Mouse (Mus musculus): ENCODE results near the gene Gid8.
"Not testable (repeated sequence)": the region's sequence is repeated elsewhere in the genome, so short reads cannot be mapped to it uniquely, and the experiment has no call there.

Gene Gid8

DNA sequence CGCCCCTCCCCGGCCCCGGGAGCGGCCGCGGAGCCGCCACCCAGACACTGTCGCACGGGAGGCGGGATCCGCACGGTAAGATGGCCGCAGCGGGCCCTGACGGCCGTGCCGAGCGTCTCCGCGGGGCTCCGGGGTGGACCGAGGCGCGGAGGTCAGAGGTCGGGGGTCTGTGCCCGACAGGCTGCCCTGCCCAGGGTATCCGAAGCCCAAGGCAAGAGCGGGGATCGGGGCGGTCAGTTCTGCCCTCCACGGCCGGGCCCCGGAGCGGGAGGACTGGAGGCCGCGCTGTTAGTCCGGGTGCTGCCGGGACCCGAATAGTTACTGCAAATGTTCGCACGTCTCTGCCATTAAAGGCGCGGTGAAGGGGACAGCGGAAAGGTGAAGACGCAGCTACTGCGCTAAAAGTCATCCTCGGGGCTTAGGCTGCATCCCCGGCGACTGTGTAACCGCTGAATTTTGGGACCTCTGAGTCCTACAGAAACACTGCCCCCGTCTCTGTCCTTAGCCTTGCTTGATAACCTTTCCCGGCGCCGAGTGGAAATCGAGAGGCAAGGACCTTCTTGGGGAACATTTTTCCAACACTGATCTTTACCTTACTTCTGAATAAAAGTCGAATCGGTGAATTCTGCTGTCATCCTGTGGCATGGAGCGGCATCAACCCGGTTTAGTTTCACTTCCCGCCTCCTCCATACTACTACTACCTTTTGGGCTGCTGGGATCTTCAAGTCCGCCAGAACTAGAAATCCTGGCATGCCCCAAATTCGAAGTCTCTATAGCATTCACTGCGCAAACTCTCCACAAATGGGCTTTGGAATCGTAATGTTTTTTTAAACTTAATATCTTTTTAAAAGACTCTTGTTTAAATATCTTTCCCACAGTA is 599 bp downstream of the Gid8 start:
- no peak for DNase-seq (ENCODE audit: low read depth)

DNA sequence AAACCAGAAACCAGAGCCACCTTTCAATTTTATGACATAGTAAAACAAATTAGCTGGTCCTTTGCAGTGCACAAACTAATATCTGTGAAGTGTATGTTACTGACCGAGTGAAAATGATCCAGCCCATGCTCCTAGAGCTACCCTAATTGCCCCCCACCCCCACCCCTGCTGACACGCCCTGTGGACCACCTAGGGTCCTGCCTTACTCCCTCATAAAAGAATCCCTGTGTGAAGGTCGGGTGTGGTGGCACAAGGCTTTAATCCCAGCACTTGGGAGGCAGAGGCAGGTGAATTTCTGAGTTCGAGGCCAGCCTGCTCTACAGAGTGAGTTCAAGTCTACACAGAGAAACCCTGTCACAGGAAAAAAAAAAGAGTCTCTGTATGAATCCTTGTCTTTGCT is 1.6 kb downstream of the Gid8 start:
- DNase-seq (ENCODE audit: low read depth), result no peak

DNA sequence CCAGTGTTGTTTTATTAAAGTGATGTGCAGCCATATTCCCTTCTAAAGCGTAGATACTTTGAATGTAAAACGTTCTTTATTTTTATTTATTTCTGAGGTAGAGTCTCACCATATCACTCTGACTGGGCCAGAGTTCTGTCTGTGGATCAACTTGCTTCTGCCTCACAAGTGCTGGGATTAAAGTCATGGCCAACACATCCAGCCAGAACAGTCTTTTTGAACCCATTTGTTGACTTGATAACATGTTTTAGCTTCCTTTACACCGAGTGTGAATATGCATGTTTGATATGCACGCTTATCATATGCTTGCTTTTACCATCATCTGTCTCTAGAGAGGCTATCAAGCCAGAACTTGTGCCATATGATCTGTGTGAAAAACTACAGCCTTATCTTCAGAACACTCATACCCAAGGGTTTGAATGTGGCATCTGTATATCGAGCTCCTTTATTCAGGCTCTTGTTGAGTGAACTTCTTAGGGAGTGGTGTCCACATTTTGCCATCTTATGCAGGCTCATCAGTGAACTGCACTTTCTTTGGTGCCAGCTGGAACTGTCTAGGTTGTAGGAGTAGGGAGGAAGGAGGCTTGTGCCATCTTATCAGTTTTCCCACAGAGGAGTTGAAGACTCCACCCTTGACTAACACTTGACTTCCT is 2.2 kb downstream of the Gid8 start:
- peak; percentile 80 for DNase-seq (ENCODE audit: low read depth)

DNA sequence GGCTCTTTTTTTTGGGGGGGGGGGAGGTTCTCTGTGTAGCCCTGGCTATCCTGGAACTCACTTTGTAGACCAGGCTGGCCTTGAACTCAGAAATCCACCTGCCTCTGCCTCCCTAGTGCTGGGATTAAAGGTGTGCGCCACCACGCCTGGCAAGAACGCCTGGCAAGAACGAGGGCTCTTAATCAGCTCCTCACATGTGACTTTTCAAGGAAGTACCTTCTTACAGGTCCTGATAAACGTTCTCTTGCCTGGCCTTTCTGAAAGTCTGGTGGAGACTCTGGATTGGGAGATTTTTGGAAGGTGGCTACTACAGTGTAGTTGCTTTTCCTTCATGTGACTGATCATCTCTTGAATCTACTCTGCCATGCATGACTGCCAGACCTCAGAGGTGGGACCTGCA is 12.8 kb downstream of the Gid8 start:
- not testable (repeated sequence) for DNase-seq (ENCODE audit: low read depth)

DNA sequence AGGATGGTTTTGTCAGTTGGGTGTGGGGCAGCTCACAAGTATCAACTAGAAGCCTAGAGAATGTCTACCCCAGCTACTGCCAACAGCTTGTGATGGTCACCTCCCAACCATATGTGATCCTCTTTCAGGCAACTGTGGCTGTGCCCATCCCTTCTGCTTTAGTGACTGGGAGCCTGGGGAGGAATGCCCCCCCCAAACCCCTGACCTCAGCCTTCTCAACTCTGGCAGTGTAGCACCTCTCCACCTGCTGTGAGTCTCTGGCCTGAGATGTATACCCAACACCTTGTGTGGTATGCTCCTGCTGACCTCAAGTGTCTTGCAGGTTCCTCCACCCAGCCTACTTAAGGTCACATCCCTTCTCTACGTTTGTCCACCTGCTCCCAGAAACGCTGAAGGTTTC is 13.9 kb downstream of the Gid8 start:
- DNase-seq (ENCODE audit: low read depth), result no peak

DNA sequence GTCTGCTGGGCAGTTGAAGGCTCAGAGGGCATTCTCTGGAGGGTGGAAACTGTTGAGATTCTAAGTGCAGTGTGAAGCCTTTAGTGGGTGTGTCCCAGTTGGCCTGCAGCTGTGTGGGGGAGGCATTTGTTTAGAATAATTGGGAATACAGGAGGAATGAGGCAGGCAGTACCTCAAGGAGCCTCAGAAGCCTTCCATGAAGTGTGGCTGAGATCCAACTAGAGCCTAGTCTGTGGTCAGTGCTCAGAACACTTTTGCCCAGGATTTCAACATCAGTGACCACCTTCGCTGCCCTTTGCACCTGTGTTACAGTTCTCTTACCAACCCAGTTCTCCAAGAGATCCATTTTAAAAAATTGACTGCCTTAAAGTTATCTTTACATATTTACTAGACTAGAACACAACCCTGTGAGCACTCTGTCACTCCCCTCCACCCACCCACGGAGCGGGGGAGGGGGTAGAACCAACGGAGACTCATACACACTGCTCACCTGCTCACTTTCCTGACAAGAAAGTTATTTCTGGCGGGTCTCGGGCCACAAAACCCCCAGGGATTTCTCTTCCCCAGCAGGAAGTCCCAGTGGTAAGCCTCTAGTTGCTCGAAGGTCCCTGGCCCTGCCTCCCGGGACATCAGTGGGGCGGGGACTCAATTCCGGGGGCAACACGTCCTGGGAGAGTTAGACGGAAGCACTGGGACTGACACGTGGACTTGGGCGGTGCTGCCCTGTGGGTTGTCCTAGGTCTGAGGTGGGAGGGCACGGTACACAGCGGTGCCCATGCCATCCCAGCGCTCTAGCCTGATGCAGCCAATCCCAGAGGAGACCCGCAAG is 14.9 kb downstream of the Gid8 start, which contains the start of gene Slc17a9:
Gene Slc17a9 (plus strand): TSS at position 679 of the 829 bp plus-strand sequence.
- DNase-seq (ENCODE audit: low read depth), result no peak

DNA sequence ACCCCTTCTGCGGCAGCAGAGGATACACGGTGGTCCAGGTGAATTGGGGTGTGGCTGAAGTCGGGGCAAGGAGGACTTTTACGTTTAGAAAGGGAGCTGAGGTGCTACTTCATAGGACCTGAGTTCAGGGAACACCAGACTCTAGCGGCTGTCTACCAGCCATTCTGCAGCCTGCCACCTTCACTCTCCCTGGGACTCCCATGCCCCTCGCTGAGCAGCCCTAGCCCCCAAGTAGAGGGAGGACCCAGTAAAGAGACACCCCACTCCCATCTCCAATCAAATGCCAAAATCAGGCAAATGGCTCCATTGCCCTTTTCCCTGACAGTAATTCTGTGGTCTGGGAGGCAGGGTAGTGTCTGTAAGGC is 15.5 kb downstream of the Gid8 start:
- no peak for DNase-seq (ENCODE audit: low read depth)

DNA sequence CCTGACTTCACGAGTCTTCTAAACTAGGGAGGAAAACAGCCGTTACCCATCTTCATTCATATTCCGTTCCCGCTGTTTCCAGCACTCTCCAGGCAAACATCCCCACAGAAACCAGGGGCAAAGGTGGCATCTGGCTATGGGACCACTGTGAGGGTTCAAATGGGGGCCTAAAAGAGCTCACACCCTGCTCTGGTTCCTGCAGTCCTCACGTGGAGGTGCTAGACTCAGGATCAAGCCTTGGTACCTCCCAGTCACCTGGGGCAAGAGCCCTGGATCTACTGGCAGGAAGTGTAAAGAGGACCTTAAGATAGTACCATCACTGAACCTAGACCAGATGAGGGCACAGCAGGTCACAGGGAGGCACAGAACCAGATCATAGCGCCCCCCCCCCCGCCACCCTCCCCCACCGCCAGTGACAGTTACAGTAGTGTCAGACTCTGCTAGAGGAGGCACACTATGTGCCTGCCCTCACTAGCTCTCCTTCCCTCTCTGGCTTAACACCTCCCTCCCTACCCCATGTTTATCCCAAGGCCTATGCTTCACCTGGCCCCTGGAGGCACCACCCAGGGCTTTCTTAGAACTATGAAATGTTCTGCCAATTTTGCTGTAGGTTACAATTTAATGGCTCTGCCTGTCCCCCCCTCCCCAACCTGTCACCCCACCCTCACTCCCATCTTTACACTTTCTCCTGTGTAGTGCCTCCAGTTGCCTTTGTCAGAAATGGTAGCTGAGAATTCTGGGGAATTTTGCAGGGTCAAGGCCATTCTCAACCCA is 16.1 kb downstream of the Gid8 start:
- no peak for DNase-seq (ENCODE audit: low read depth)

DNA sequence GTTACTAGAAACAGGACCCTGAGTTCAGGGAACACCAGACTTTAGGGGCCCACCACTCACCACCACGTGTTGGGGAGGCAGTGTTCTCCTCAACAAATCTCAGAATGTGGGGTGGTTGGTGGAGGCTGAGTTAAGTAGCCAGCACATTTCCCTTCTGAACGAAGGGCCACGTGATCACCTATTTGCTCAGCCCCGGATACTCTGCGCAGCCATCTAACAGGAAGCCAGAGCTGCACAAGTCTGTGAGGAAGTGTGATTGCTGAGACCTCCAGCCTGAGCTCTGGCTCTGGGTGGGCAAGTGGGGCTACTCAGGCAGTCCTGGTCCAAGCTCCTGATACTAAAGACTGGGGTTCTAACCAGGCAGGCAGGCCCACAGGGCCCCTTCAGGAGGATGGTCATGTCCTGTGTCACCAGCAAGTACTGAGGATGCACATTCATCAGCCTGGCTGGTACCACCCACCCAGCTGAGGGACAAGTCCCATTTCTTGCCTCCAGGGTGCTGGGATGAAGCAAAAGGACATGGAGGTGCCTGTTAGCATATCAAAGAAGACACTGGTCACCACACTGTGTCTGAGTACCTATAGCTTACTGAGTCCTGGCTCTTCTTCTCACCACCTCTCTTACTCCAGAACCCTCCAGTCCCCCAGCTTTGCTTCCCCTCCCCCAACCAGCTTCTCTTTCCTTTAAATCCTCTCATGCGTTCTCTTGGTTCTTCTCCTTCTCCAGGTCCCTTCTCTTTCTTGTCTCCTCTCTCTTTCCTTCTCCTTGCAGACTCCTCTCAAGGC is 16.9 kb downstream of the Gid8 start:
- no peak for DNase-seq (ENCODE audit: low read depth)

DNA sequence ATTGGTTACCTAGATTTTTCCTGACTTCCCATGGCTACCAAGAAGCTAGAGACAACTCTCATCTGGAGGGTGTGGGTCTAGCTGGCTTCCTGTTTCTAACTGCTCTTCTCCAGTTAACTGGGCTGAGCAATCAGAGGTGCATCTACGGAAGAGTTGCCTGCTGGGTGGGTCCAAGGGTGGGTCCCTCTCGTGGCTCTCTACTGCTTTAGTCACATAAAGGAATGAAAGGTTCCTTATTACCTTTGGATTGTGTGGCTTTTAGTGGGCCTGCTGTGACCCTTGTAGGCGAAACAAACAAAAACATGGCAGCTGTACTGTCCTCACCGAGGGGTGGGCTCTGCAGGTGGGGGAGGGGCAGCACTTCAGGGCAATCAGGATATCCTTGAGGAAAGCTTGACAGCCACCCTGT is 17.7 kb downstream of the Gid8 start:
- DNase-seq (ENCODE audit: low read depth), result no peak

DNA sequence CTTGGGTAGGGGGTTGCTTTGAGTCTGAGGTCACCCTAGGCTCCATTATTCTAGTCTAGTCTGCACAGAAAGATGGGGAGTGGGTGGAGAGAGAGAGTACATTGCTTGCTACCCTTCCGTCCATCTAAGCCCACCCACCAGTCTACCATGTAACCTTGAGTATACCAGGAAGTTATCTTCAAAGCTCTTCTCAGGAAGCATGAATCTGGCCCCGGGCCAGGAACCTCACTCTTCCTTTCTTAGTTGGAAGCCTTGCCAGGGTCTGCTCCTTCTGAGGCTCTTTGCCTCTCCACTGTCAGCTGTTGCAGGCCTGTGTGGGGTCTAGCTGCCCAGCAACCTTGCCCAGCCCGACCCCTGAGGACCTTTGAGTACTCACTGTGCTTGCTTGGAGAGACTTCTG is 21.1 kb downstream of the Gid8 start:
- no peak for DNase-seq (ENCODE audit: low read depth)

DNA sequence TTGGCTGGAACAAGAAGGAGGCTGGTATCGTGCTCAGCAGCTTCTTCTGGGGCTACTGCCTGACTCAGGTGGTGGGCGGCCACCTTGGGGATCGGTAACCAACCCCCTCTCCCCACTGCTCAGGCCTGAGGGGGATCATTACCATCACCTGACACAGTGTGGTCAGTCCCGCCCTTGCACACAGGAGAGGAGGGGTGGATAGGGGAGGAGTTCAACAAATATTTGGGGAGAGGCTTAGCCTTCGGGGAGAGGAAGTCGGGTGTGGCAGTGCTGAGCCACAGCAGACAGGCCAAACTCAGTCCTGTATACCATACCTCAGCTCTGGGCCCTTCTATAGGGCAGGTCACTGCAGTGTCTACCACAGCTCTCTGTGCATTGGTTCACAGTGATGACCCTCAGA is 22.1 kb downstream of the Gid8 start:
- DNase-seq (ENCODE audit: low read depth), result no peak

DNA sequence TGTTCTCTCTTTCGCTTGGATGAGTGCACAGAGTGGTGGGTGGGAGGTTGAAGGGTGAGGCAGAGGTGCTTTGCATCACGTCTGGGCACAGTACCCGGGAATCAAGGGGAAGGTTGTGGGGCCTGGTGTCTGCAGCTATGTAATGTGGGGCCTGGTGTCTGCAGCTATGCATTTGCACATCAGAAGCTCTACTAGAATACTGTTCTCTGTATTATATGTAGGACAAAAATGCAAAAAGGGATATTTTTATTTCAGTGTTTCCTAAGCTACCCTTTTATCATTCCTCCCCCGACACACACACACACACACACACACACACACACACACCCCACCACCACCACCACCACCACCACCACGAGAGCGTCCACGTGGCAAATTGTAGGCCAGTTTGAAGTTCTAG is 25.3 kb downstream of the Gid8 start:
- DNase-seq (ENCODE audit: low read depth), result no peak

DNA sequence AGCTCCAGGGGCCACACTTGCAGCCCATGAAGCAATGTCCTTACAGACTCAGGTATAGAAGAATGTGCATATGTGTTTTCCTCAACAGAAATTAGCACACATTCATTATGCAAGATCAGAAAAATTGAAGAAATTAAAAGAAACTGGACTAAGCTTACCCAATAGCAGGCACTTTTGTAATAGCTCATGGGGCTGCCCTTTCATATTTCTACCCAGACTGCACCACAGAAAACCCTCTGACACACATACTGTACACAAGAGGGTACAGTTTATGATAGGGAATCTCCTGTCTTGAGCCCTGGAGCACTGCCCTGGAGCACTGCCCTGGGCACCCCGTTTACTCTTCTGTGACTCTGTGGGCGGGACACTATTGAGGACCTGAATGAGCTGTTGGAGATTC is 28.1 kb downstream of the Gid8 start:
- DNase-seq (ENCODE audit: low read depth), result no peak

DNA sequence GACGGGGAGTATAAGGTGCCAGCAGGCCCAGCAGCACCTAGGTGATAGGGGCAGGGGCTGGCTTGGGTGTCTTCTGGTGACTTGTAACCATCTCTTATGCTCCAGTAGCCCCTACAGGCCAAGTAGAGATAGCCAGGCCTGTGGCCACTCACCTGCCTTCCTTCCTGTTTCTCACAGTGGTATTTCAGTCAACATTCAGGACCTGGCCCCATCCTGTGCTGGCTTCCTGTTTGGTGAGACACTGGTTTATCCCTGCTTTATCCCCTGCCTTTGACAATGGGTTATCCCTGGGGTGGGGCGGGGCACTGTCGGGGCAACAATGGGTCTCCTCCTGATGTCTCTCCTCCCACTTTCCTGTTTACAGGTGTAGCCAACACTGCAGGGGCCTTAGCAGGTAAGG is 30.4 kb downstream of the Gid8 start:
- DNase-seq (ENCODE audit: low read depth), result no peak

DNA sequence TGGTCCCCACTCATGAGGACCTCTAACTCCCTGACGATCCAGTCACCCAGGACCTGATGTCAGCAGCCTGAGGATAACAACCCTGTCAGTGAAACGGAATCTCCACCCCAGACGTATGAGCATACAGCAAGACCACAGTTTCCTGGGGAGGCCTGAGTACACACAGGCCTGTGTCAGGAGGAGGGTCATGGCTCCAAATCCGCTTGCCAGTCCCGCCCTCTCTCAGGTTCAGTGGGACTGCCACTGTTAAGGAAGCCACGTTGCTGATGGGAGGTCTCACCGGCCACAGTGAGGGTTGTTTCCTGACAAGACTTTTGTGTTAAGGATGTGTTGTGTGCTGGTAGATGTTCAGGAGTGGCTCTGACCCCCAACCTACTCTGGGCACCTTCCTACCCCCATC is 31.5 kb downstream of the Gid8 start:
- no peak for DNase-seq (ENCODE audit: low read depth)

DNA sequence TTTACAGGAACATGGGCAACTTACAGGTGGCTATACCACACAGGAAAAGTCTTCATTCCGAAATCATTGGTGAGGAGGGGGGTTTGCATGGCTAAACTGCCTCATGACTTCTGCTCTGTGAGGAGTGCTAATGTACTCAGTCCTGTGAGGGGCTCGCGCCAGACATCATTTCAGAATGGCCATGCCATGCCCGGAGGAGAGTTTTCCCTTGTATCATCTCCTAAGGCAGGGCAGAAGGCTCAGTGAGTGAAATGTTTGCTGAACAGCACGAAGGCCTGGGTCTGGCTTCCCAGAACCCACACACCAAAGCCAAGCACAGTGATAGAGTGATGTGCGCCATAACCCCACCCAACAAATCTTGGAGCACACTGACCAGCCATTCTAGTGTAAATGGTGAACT is 32.9 kb downstream of the Gid8 start:
- no peak for DNase-seq (ENCODE audit: low read depth)

DNA sequence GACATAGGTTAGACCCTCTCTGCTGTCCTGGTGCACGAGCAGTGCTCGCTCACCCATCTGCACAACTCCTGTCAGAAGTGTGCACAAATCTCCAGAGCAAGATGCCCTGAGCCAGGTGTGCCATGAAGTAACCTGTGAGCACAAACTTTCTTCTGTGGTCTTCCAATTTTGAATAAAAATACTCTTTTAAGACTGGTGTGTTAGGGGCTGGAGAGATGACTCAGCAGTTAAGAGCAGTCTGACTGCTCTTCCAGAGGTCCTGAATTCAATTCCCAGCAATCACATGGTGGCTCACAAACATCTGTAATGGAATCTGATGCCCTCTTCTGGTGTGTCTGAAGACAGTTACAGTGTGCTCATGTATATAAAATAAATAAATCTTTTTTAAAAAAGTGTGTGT is 33.4 kb downstream of the Gid8 start:
- no peak for DNase-seq (ENCODE audit: low read depth)

DNA sequence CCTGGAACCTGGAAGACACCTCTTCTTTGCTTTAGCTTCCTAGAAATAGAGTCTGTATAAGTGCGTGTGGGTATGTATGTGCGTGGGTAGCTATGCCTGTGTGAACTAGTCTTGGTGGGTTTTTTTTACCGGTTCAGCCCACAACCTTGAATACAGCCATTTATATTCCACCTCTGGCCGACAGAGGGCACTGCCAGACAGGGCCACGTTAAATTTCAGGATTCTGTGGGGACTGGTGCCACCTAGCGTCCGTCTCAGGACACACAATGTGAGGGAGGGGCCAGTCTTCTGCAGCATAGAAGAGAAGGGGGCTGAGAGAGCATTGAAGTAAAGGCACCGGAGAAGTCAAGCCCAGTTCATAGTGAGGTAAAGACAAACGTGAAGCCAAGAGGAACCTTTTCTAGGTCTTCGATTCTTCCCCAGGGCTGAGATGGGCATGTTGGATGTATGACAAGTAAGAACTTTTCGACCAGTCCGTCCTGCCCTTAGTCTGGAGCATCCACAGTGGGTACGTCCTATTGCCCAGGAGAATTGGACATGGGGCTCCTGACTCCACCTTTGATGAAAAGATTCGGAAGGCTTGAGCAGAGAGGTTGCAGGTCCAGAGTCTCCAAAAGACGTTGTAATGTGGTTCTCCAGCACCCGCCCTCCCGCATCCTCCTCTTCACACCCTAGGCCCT is 35.5 kb downstream of the Gid8 start:
- peak; percentile 71 for DNase-seq (ENCODE audit: low read depth)

DNA sequence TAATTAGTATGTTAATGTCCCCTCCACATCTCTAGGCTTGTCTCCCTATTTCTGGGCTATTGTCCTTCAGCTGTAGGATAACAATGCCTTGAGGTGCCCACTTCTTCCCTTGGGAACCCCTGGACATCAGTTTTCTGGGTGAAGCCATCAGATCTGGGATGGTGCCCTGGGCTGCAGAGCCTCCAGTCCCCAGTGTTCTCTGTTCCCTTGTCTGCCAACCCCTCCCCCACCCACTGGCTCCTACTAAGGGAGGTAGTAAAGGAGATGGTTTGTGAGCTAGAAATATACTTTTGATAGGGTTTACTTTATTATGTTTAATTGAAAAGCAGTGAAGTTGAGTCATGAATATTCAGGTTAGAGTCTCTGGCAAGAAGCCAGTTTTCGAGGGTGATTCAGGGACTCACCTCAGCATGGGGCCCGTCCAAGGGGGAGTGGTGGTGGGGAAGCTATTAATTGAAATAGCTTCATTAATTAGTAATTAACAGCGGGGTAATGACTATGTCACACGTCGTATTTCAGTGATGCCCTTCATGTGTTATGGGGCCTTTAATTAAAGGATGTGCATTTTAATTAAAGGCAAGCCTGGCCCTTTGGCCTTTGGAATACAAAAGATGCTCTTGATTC is 36.8 kb downstream of the Gid8 start:
- no peak for DNase-seq (ENCODE audit: low read depth)

Data from c-Kit-positive CD71-positive TER-119-negative erythroid progenitor cells, embryonic 14.5 days (primary cell).